In the genomic region with DNA sequence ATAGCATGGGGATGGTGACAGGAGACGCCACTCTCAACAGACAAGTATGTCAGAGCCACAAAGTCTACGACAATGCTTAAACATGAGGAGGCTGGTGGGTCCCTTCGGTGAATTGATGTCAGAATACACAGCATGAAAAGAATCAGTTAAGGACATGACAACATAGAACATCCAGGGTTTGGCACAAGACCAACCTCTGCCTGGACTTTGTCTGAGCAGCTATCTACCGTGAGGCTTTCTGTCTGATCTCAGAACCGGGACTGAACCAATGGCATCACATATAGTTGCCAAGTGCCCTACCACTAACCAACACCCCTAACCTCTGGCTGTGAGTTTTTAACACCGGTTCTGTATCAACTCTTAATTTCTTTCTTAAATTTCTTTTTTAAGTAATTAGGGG, we compare ENCODE assay signal across 22 mouse cellular contexts. TPM values are rescaled to one million over a fixed set of nuclear protein-coding genes. Genes with fewer than 3 reads are reported as not detected.
DNase-seq lines count a peak whose midpoint lies in the region; ATAC-seq and TF ChIP-seq lines count a peak whose summit lies in the region.
"Had no signal": no experiment of that assay in that cellular context is flagged by ENCODE, and none has a peak within 500 bp of the region (broad histone marks: within the 10 kb centered on the region; RNA-seq: fewer than 3 reads in every experiment).

No protein-coding gene starts in this region.

- no peak for ATAC-seq in liver, embryonic 11.5 days (replicated peaks; ENCODE audit: low FRiP score)
- ATAC-seq in intestine, embryonic 16.5 days, result 0 out of 2 replicates have a peak, but pooled peaks have one; percentile 4
- ATAC-seq: forebrain, embryonic 13.5 days had no signal

- peaks cover 29% of the 10 kb centered on the region for H3K36me3 ChIP-seq in liver, adult 2 months (ENCODE audit: control insufficient read depth, insufficient read depth, low read length)
- peaks cover 7% of the 10 kb centered on the region; the same call in 1 of the 2 replicates for H3K36me3 ChIP-seq in liver, embryonic 11.5 days (ENCODE audit: control insufficient read depth, insufficient read depth, low read length)
- H3K36me3 ChIP-seq in intestine, embryonic 16.5 days (ENCODE audit: control insufficient read depth, insufficient read depth, low read length), result peaks cover 4% of the 10 kb centered on the region; the same call in 1 of the 2 replicates

- no peak overlapping the region for H3K9ac ChIP-seq in liver, adult 2 months (ENCODE audit: low read depth, low read length)
- no peak overlapping the region for H3K9ac ChIP-seq in liver, embryonic 11.5 days (ENCODE audit: low read depth, low read length)
- H3K9ac ChIP-seq in intestine, embryonic 16.5 days (ENCODE audit: low read depth, low read length), result no peak overlapping the region
- H3K9ac ChIP-seq: forebrain, embryonic 13.5 days; heart, embryonic 12.5 days; midbrain, embryonic 12.5 days had no signal

- peaks cover 11% of the 10 kb centered on the region for H3K4me1 ChIP-seq in liver, adult 2 months (ENCODE audit: control insufficient read depth, insufficient read depth, low read length)
- peaks cover 6% of the 10 kb centered on the region for H3K4me1 ChIP-seq in liver, embryonic 11.5 days (replicated peaks; ENCODE audit: control insufficient read depth, insufficient read depth, low read length)
- H3K4me1 ChIP-seq in intestine, embryonic 16.5 days (ENCODE audit: control insufficient read depth, insufficient read depth, low read length), result peaks cover 8% of the 10 kb centered on the region; the same call in 1 of the 2 replicates
- H3K4me1 ChIP-seq: midbrain, embryonic 12.5 days had no signal

- H3K9me3 ChIP-seq in liver, embryonic 11.5 days (ENCODE audit: control insufficient read depth, low read length), result no peaks in the 10 kb centered on the region
- no peaks in the 10 kb centered on the region for H3K9me3 ChIP-seq in intestine, embryonic 16.5 days (ENCODE audit: control insufficient read depth, low read length)
- H3K9me3 ChIP-seq: forebrain, embryonic 13.5 days; heart, embryonic 12.5 days; hindbrain, embryonic 10.5 days; midbrain, embryonic 12.5 days had no signal

- no peaks in the 10 kb centered on the region for H3K27me3 ChIP-seq in liver, adult 2 months (ENCODE audit: control insufficient read depth, insufficient read depth, low read length)
- H3K27me3 ChIP-seq in liver, embryonic 11.5 days (replicated peaks; ENCODE audit: control insufficient read depth, insufficient read depth, low read length), result no peaks in the 10 kb centered on the region
- no peaks in the 10 kb centered on the region for H3K27me3 ChIP-seq in intestine, embryonic 16.5 days (replicated peaks; ENCODE audit: control insufficient read depth, insufficient read depth, low read length)
- H3K27me3 ChIP-seq: forebrain, embryonic 13.5 days; heart, embryonic 12.5 days; midbrain, embryonic 12.5 days had no signal

- 38% methylated on average over 6 of the region's 6 CpGs for WGBS in liver, adult 2 months
- WGBS in liver, embryonic 11.5 days, result 86% methylated on average over 6 of the region's 6 CpGs
- WGBS in intestine, embryonic 16.5 days, result 75% methylated on average over 6 of the region's 6 CpGs

- peak overlapping the region; percentile 8; the same call in 1 of the 2 replicates for H3K27ac ChIP-seq in gastrocnemius, adult 2 months
- H3K27ac ChIP-seq in liver, adult 2 months (replicated peaks; ENCODE audit: insufficient read depth, low read depth, low read length), result no peak overlapping the region
- H3K27ac ChIP-seq in liver, embryonic 11.5 days (ENCODE audit: low read depth, low read length), result no peak overlapping the region
- no peak overlapping the region for H3K27ac ChIP-seq in intestine, embryonic 16.5 days (ENCODE audit: low read length)
- H3K27ac ChIP-seq: forebrain, embryonic 13.5 days; hindbrain, embryonic 10.5 days; left cerebral cortex, adult 2 months; midbrain, embryonic 12.5 days had no signal

- no peak for TF ChIP-seq POLR2A in liver, adult 2 months (IDR thresholded peaks at IDR 0.05; ENCODE audit: extremely low read depth, insufficient read depth, low read length)

- H3K4me2 ChIP-seq in liver, embryonic 11.5 days, result no peak overlapping the region
- no peak overlapping the region for H3K4me2 ChIP-seq in intestine, embryonic 16.5 days (ENCODE audit: low read depth, low read length)
- H3K4me2 ChIP-seq: forebrain, embryonic 13.5 days; heart, embryonic 12.5 days; midbrain, embryonic 12.5 days had no signal

- TF ChIP-seq CTCF in gastrocnemius, adult 2 months (IDR thresholded peaks at IDR 0.05), result no peak
- no peak for TF ChIP-seq CTCF in liver, adult 2 months (IDR thresholded peaks at IDR 0.05; ENCODE audit: low read depth, low read length)

- DNase-seq in gastrocnemius, adult 2 months, result peak; percentile 13
- no peak for DNase-seq in gastrocnemius, postnatal 14 days
- DNase-seq in liver, adult 2 months (ENCODE audit: extremely low read depth, low read depth, low spot score), result peak; percentile 72
- DNase-seq in liver, embryonic 11.5 days (ENCODE audit: low spot score), result no peak
- peak; percentile 65 to 73 for DNase-seq in kidney, postnatal 36 days
- no peak for DNase-seq in gastrocnemius, postnatal 10 days
- DNase-seq: adrenal gland, postnatal 14 days; cerebellum, adult 8-10 months; cerebellum, postnatal 36 days; heart, adult 11 months; heart, postnatal 10 days; lung, adult 2 months; lung, postnatal 14 days; spleen, adult 18-20 months; thymus, postnatal 25 days had no signal

- intact Hi-C loops in gastrocnemius, adult 2 months (cut with DNase I), result no loop called here
- intact Hi-C loops in gastrocnemius, postnatal 14 days (cut with DNase I; ENCODE audit: low total_unique reads), result no loop called here

- no peak overlapping the region for H3K4me3 ChIP-seq in gastrocnemius, adult 2 months
- H3K4me3 ChIP-seq in liver, adult 2 months (ENCODE audit: insufficient read depth, low read depth, low read length), result no peak overlapping the region
- H3K4me3 ChIP-seq in liver, embryonic 11.5 days (ENCODE audit: low read depth, low read length), result no peak overlapping the region
- no peak overlapping the region for H3K4me3 ChIP-seq in intestine, embryonic 16.5 days (ENCODE audit: low read length)
- H3K4me3 ChIP-seq: forebrain, embryonic 13.5 days; heart, embryonic 12.5 days; hindbrain, embryonic 10.5 days; left cerebral cortex, adult 2 months; midbrain, embryonic 12.5 days had no signal

- H3K79me2 ChIP-seq in liver, adult 2 months (ENCODE audit: control insufficient read depth, insufficient read depth, low read length), result no peaks in the 10 kb centered on the region

RNA-seq across cellular contexts. Expression of gene Pgd, which starts 10.1 kb away (rescaled TPM):
- 10 to 100 TPM; 14.4 to 19.1 TPM for total RNA-seq in gastrocnemius, adult 2 months (2021)
- total RNA-seq in gastrocnemius, postnatal 14 days (2021), result 10 to 100 TPM; 20.7 to 22.4 TPM
- total RNA-seq in liver, adult 2 months (2014; rRNA removed), result 13.1 and 17.6 TPM in 2 replicates
- 45.0 and 51.1 TPM in 2 replicates for polyA plus RNA-seq in liver, adult 2 months (2012; rRNA removed)
- polyA plus RNA-seq in liver, embryonic 11.5 days (2014; fragmentation: Nextera tagmentation; extraction: Ambion mirVana), result 49.9 and 57.3 TPM in 2 replicates
- polyA plus RNA-seq in intestine, embryonic 16.5 days (2015; fragmentation: Nextera tagmentation; extraction: Ambion mirVana), result 250 and 255 TPM in 2 replicates
- 10 to 100 TPM; 27.1 to 31.3 TPM for total RNA-seq in gastrocnemius, postnatal 10 days (2021)

RNA-seq across cellular contexts. Expression of gene Cenps, which starts 39.2 kb away (rescaled TPM):
- 1 to 10 TPM; 6.5 to 7.0 TPM for total RNA-seq in gastrocnemius, adult 2 months (2021)
- 1 to 10 TPM; 5.6 to 6.5 TPM for total RNA-seq in gastrocnemius, postnatal 14 days (2021)
- 0.40 and 0.46 TPM in 2 replicates for total RNA-seq in liver, adult 2 months (2014; rRNA removed)
- polyA plus RNA-seq in liver, adult 2 months (2012; rRNA removed), result 0.19 and 0.33 TPM in 2 replicates
- 37.0 and 37.1 TPM in 2 replicates for polyA plus RNA-seq in liver, embryonic 11.5 days (2014; fragmentation: Nextera tagmentation; extraction: Ambion mirVana)
- 16.8 and 20.4 TPM in 2 replicates for polyA plus RNA-seq in intestine, embryonic 16.5 days (2015; fragmentation: Nextera tagmentation; extraction: Ambion mirVana)
- total RNA-seq in gastrocnemius, postnatal 10 days (2021), result 10 to 100 TPM in 1 of 2 experiments, 1 to 10 TPM in 1; 8.8 to 10.7 TPM

RNA-seq across cellular contexts. Expression of gene Cort, which starts 50.1 kb away (rescaled TPM):
- under 1 TPM; 0.36 to 0.51 TPM for total RNA-seq in gastrocnemius, adult 2 months (2021)
- under 1 TPM in 1 of 2 experiments, not detected in 1; 0.33 TPM for total RNA-seq in gastrocnemius, postnatal 14 days (2021)
- not detected in 2 replicates for total RNA-seq in liver, adult 2 months (2014; rRNA removed)
- polyA plus RNA-seq in liver, adult 2 months (2012; rRNA removed), result not detected in 2 replicates
- polyA plus RNA-seq in liver, embryonic 11.5 days (2014; fragmentation: Nextera tagmentation; extraction: Ambion mirVana), result 0.26 and 0.38 TPM in 2 replicates
- 0.48 TPM in 1 of 2 replicates, not detected in the other for polyA plus RNA-seq in intestine, embryonic 16.5 days (2015; fragmentation: Nextera tagmentation; extraction: Ambion mirVana)
- total RNA-seq in gastrocnemius, postnatal 10 days (2021), result under 1 TPM; 0.63 to 0.97 TPM
- polyA plus RNA-seq: forebrain, embryonic 13.5 days; heart, embryonic 12.5 days; lung, adult 2 months; neural tube, embryonic 11.5 days had no signal

Comparison
In these comparisons a context has a peak if more than half of its experiments do, and no peak if none do; other contexts are left out.
1. DNase-seq: peak in gastrocnemius, adult 2 months (single experiment), liver, adult 2 months (single experiment) and kidney, postnatal 36 days (2 of 2); none in gastrocnemius, postnatal 14 days (single experiment), liver, embryonic 11.5 days (single experiment) and gastrocnemius, postnatal 10 days (single experiment).